Mouse (Mus musculus) olfactory bulb, adult 2 months (tissue): ENCODE measurements around the gene Pkp4. TPM values are rescaled to one million over a fixed set of nuclear protein-coding genes. Genes with fewer than 3 reads are reported as not detected.
"Not testable (repeated sequence)": the region's sequence is repeated elsewhere in the genome, so short reads cannot be mapped to it uniquely, and the experiment has no call there.

ENCODE experiments used
- H3K27ac ChIP-seq: fragments of 200-500 bp; 2 replicates; pipeline ENCODE4 v1.5.1; 2012; ENCODE audit warnings: low read depth, low read length; ENCODE audit not compliant: insufficient read depth
- H3K4me1 ChIP-seq: fragments of 200-500 bp; 2 replicates; pipeline ENCODE4 v1.6.1; 2012; ENCODE audit warnings: low read length; ENCODE audit not compliant: control insufficient read depth, insufficient read depth
- H3K4me3 ChIP-seq: fragments of 200-500 bp; 2 replicates; pipeline ENCODE4 v1.5.1; 2012; ENCODE audit warnings: mild to moderate bottlenecking, low read depth, low read length, moderate library complexity; ENCODE audit not compliant: insufficient read depth
- CTCF ChIP-seq: fragments of 200-500 bp; IDR thresholded peaks from 2 replicates; pipeline ENCODE4 v1.5.1; 2012; ENCODE audit warnings: low read depth, mild to moderate bottlenecking, low read length, moderate library complexity; ENCODE audit not compliant: insufficient read depth
- POLR2A ChIP-seq: fragments of 200-500 bp; IDR thresholded peaks from 2 replicates; pipeline ENCODE4 v1.6.1; 2012; ENCODE audit warnings: mild to moderate bottlenecking, low read depth, low read length, moderate library complexity; ENCODE audit not compliant: insufficient read depth
- WGBS: fragments of 180-500 bp; shearing (Covaris S2); methylation state at CpG from one replicate; pipeline ENCODE4 v1.1.7; 2018; 5-methylcytosine and 5-hydroxymethylcytosine counted together
- polyA plus RNA-seq: library from polyadenylated mRNA; stranded (reverse); fragments of >200 nt; gene quantifications from 2 replicates; pipeline ENCODE4 v1.2.4, GENCODE M21; 2012; ENCODE audit warnings: low replicate concordance; ENCODE audit not compliant: missing spikeins, insufficient read depth, insufficient read length

Gene Pkp4
- polyA plus RNA-seq, 1 experiment: 318 TPM

GRCm38 (mm10) chr2:59367191-59367590, 206.5 kb downstream of the Pkp4 start:
- 97% methylated on average over 4 of the region's 4 CpGs for whole genome bisulfite sequencing
- Histone ChIP-seq H3K4me1 (no peaks in the 10 kb centered on the region), H3K4me3 (no peak overlapping the region), H3K27ac (no peak overlapping the region)
- TF ChIP-seq POLR2A: no peak
- no peak for TF ChIP-seq CTCF

- TF ChIP-seq POLR2A (no peak), CTCF (no peak)
- Histone ChIP-seq H3K4me3 (no peak overlapping the region), H3K27ac (no peak overlapping the region), H3K4me1 (no peaks in the 10 kb centered on the region)
- 94% methylated on average over 2 of the region's 2 CpGs for WGBS
These were observed 212.5 kb downstream of the Pkp4 start for GRCm38 (mm10) chr2:59373113-59373512.

GRCm38 (mm10) chr2:59378096-59378495, 217.4 kb downstream of the Pkp4 start:
- TF ChIP-seq CTCF: no peak
- no peak for TF ChIP-seq POLR2A
- Histone ChIP-seq H3K4me1 (no peaks in the 10 kb centered on the region), H3K27ac (no peak overlapping the region), H3K4me3 (no peak overlapping the region)
- WGBS: 93% methylated on average over 9 of the region's 9 CpGs

- not testable (repeated sequence) for H3K27ac ChIP-seq, H3K4me1 ChIP-seq, H3K4me3 ChIP-seq
- WGBS: 96% methylated on average over 17 of the region's 17 CpGs
These were observed 218.2 kb downstream of the Pkp4 start for GRCm38 (mm10) chr2:59378861-59379260.

GRCm38 (mm10) chr2:59383231-59383630, 222.6 kb downstream of the Pkp4 start:
- no peak for TF ChIP-seq CTCF
- no peak for TF ChIP-seq POLR2A
- H3K4me1 ChIP-seq: peaks cover 4% of the 10 kb centered on the region; the same call in 1 of the 2 replicates
- no peak overlapping the region for H3K27ac ChIP-seq
- H3K4me3 ChIP-seq: no peak overlapping the region
- WGBS: 96% methylated on average over 17 of the region's 17 CpGs

GRCm38 (mm10) chr2:59383852-59384776, 223.5 kb downstream of the Pkp4 start:
- H3K27ac ChIP-seq: no peak overlapping the region
- TF ChIP-seq CTCF (no peak), POLR2A (no peak)
- WGBS: 74% methylated on average over 10 of the region's 10 CpGs
- peaks cover 4% of the 10 kb centered on the region; the same call in 1 of the 2 replicates for H3K4me1 ChIP-seq
- H3K4me3 ChIP-seq: no peak overlapping the region

GRCm38 (mm10) chr2:59385211-59385935, 224.7 kb downstream of the Pkp4 start:
- TF ChIP-seq POLR2A (no peak), CTCF (no peak)
- WGBS: 89% methylated on average over 4 of the region's 4 CpGs

GRCm38 (mm10) chr2:59389971-59390370, 229.3 kb downstream of the Pkp4 start:
- no peaks in the 10 kb centered on the region for H3K4me1 ChIP-seq
- H3K4me3 ChIP-seq: no peak overlapping the region
- no peak overlapping the region for H3K27ac ChIP-seq
- WGBS: 84% methylated on average over 5 of the region's 5 CpGs
- TF ChIP-seq CTCF (no peak), POLR2A (no peak)

More at GRCm38 (mm10) chr2:59385211-59385935, 224.7 kb downstream of the Pkp4 start:
- Histone ChIP-seq H3K27ac (no peak overlapping the region), H3K4me1 (peaks cover 4% of the 10 kb centered on the region; the same call in 1 of the 2 replicates), H3K4me3 (no peak overlapping the region)

GRCm38 (mm10) chr2:59393177-59393576, 232.5 kb downstream of the Pkp4 start:
- 64% methylated on average over 1 of the region's 1 CpGs for WGBS
- H3K27ac ChIP-seq: no peak overlapping the region
- H3K4me1 ChIP-seq: no peaks in the 10 kb centered on the region
- H3K4me3 ChIP-seq: no peak overlapping the region
- no peak for TF ChIP-seq CTCF
- no peak for TF ChIP-seq POLR2A
